Mouse (Mus musculus) heart, embryonic 14.5 days (tissue): ENCODE data around the gene Defb45. TPM values are rescaled to one million over a fixed set of nuclear protein-coding genes. Genes with fewer than 3 reads are reported as not detected.
A peak's percentile ranks its signal among the peaks of the same experiment; 100 is the strongest.

Experiments
- ATAC-seq: fragments of 200-750 bp; cut with Nextera tagmentation; 2 replicates; pipeline ENCODE4 v1.8.0; 2017; ENCODE audit warnings: low read depth, moderate TSS enrichment; ENCODE audit not compliant: insufficient number of reproducible peaks, insufficient read depth, low FRiP score
- H3K27ac ChIP-seq, 2 experiments: fragments of 200-500 bp in 1 of 2; fragments of 300-500 bp in 1 of 2; sonication (generic) in 1 of 2; replicated peaks in 1 of 2; 2 replicates each; pipeline ENCODE4 v1.5.1; 2012 to 2014; ENCODE audit warnings: low read depth in 2 of 2, low read length in 2 of 2, control low read depth in 1 of 2, mild to moderate bottlenecking in 1 of 2, mixed read lengths in 1 of 2; ENCODE audit not compliant: control insufficient read depth in 1 of 2, insufficient read depth in 1 of 2
- H3K27me3 ChIP-seq: fragments of 300-500 bp; sonication (generic); 2 replicates; pipeline ENCODE4 v1.6.1; 2014; ENCODE audit warnings: mild to moderate bottlenecking, low read length, control low read depth; ENCODE audit not compliant: control insufficient read depth, insufficient read depth
- H3K36me3 ChIP-seq: fragments of 300-500 bp; sonication (generic); 2 replicates; pipeline ENCODE4 v1.6.1; 2014; ENCODE audit warnings: mild to moderate bottlenecking, control low read depth, low read length, mixed read lengths; ENCODE audit not compliant: control insufficient read depth, insufficient read depth
- H3K4me1 ChIP-seq, 2 experiments: fragments of 200-500 bp in 1 of 2; fragments of 300-500 bp in 1 of 2; sonication (generic) in 1 of 2; 2 replicates each; pipeline ENCODE4 v1.6.1; 2012 to 2014; ENCODE audit warnings: low read length in 2 of 2, control low read depth in 1 of 2, mixed read lengths in 1 of 2; ENCODE audit not compliant: control insufficient read depth in 2 of 2, insufficient read depth in 2 of 2
- H3K4me2 ChIP-seq: fragments of 300-500 bp; sonication (generic); 2 replicates; pipeline ENCODE4 v1.6.1; 2014; ENCODE audit warnings: mild to moderate bottlenecking, low read length
- H3K4me3 ChIP-seq, 2 experiments: fragments of 200-500 bp in 1 of 2; fragments of 300-500 bp in 1 of 2; sonication (generic) in 1 of 2; 2 replicates each; pipeline ENCODE4 v1.5.1; 2012 to 2014; ENCODE audit warnings: low read length in 2 of 2, mild to moderate bottlenecking in 2 of 2, control low read depth in 1 of 2, low read depth in 1 of 2, moderate library complexity in 1 of 2; ENCODE audit not compliant: control insufficient read depth in 1 of 2, insufficient read depth in 1 of 2
- H3K9ac ChIP-seq: fragments of 300-500 bp; sonication (generic); 2 replicates; pipeline ENCODE4 v1.6.1; 2014; ENCODE audit warnings: mild to moderate bottlenecking, low read length
- H3K9me3 ChIP-seq: fragments of 300-500 bp; sonication (generic); 2 replicates; pipeline ENCODE4 v1.6.1; 2016; ENCODE audit warnings: low read length, control low read depth; ENCODE audit not compliant: control insufficient read depth
- WGBS: fragments of 180-500 bp; shearing (Covaris S2); extraction: QIAGEN DNeasy Blood & Tissue Kit; methylation state at CpG from one replicate; pipeline ENCODE4 v1.1.7; 2014; 5-methylcytosine and 5-hydroxymethylcytosine counted together
- polyA plus RNA-seq: library from polyadenylated mRNA; unstranded; fragments of >200 nt; fragmentation: Nextera tagmentation; extraction: Ambion mirVana; gene quantifications from 2 replicates; pipeline ENCODE4 v1.2.1, GENCODE M21; 2014

The Defb45 gene
- polyA plus RNA-seq, 1 experiment from 2014 or later: not detected

DNA sequence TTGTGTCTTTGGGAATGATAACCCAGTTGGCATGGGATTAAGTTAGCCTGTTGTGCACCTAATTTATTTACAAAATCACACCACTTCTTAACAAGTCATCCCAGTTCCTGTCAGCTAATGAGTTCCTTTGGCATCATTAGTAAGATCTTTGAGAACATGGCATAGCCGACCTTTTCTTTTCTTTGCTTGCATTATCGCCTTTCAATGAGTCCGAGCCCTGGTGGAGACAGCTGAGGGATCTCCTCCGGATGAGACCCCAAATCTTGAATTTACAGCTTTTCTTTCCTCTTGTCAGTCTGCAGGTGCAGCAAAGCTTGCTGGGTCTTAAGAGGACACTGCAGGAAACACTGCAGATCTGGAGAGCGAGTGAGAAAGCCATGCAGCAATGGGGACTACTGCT, 30.2 kb downstream of the Defb45 start, which contains the start of gene Gm17416:
TSS of gene Gm17416 (plus strand) at position 301 of the 400 bp plus-strand sequence.
- H3K4me3 ChIP-seq: no peak within 1 kb of the TSS
- 83% methylated on average over 5 of the region's 5 CpGs for WGBS

DNA sequence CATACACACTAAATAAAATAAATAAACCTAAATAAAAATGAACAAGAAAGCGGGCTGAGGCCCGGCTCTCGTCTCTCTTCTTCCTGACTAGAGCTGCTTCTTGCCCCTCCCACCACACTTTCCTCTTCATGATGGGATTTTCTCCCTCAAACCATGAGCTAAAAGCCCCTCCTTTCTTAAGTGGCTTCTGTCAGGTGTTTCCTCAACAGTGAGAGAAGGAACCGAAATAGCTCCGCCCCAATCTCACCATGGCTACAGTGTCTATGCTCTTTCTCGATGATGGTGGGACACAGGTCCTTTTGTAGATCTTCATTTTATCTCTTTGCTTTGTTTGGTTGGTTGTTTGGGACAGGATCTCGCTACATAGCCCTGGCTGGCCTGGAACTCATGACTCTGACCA, 42.5 kb downstream of the Defb45 start:
- H3K4me2 ChIP-seq: no peak overlapping the region
- H3K36me3 ChIP-seq: no peaks in the 10 kb centered on the region
- H3K27me3 ChIP-seq: no peaks in the 10 kb centered on the region
- no peak overlapping the region for H3K27ac ChIP-seq
- 82% methylated on average over 7 of the region's 7 CpGs for WGBS
- H3K9me3 ChIP-seq: no peaks in the 10 kb centered on the region
- H3K4me3 ChIP-seq: no peak overlapping the region
- no peak for ATAC-seq
- no peak overlapping the region for H3K9ac ChIP-seq
- H3K4me1 ChIP-seq: 0 out of 4 replicates have a peak, but pooled peaks cover 0 to 4% of the 10 kb centered on the region in 2 experiments

More for the DNA sequence above, 30.2 kb downstream of the Defb45 start, which contains the start of gene Gm17416:
- no peak within 1 kb of the TSS for H3K9ac ChIP-seq
- H3K27ac ChIP-seq: no peak within 1 kb of the TSS
- no peak within 1 kb of the TSS for H3K4me2 ChIP-seq
- H3K27me3 ChIP-seq: no peaks in the 10 kb centered on the region
- no peaks in the 10 kb centered on the region for H3K9me3 ChIP-seq
- H3K4me1 ChIP-seq: no peaks in the 10 kb centered on the region
- no peak for ATAC-seq
- H3K36me3 ChIP-seq: no peaks in the 10 kb centered on the region

DNA sequence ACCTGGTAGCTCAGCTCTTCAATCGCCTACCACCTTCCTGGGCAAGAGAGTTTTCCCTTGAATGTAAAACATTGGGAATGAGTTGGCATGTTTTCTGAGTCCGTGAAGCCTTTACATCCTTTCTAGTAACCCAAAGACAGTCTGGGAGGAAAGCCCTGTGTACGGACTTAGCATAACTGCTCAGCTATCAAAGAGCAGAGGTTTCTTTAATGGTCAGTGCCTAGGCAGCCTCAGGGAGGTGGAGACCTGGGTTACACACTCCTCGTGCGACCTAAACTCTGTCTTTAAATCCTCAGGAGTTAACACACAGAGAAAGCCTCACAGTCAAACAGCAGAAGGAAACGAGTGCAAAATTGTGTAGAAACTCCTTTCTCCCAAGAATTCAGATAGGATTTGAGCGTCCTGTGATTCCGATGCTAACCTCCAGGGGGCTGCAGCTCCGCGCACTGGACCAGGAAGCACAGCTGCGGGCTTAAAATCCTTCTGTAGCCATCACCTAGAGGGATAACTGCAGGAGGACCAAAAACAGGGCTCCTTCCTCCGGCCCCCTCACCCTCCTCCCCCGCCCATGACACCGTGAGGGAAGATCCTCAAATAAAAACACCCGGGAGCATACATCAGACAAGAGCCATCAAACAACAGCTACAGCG, 45.3 kb downstream of the Defb45 start:
- Histone ChIP-seq H3K9ac (no peak overlapping the region), H3K36me3 (no peaks in the 10 kb centered on the region), H3K27ac (no peak overlapping the region), H3K4me2 (peak overlapping the region; percentile 28), H3K4me3 (no peak overlapping the region), H3K4me1 (0 out of 4 replicates have a peak, but pooled peaks cover 0 to 4% of the 10 kb centered on the region in 2 experiments), H3K9me3 (no peaks in the 10 kb centered on the region), H3K27me3 (no peaks in the 10 kb centered on the region)
- 13% methylated on average over 16 of the region's 16 CpGs for WGBS
- ATAC-seq: no peak

DNA sequence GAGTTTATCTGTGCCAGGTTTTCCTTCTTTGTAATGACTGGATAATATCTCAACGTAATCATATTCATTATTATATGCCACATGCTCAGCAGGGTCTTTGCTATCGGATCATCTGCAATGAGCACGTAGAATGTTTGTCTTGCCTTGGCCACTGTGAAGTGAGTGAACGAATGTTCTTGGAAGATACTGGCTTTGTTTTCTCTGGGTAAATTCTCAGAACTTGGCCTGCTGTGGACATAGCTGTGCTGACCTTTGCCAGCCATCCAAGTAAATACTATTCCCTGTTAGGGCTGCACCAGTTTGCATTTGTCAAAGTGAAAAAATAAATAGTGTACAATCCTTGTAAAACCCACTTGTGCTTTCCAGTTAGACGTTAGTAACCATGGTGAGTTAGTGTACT, 51.1 kb downstream of the Defb45 start:
- no peak overlapping the region for H3K9ac ChIP-seq
- no peaks in the 10 kb centered on the region for H3K9me3 ChIP-seq
- no peak overlapping the region for H3K27ac ChIP-seq
- H3K4me2 ChIP-seq: no peak overlapping the region
- no peaks in the 10 kb centered on the region for H3K36me3 ChIP-seq
- no peaks in the 10 kb centered on the region for H3K27me3 ChIP-seq
- no peak overlapping the region for H3K4me3 ChIP-seq
- no peaks in the 10 kb centered on the region for H3K4me1 ChIP-seq
- no peak for ATAC-seq
- 78% methylated on average over 5 of the region's 5 CpGs for WGBS

DNA sequence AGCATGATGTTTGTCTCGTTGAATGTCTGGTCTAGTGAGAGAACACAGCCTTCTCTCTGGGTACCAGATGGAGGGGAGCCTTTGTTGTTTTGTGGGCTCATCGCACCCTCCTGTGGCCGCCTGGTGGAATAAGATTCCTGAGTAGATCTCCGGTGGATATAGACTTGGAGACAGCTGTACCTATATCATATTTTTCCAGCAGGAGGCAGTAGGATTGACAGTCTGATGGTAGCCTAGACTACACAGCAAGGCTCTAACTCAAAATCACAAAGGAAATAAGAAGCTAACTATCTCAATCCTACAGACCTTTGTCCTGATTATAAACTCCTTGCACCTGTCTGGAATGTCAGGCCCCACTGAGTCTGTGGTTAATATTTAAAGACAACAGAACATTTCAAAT, 54.5 kb downstream of the Defb45 start:
- no peak for ATAC-seq
- Histone ChIP-seq H3K27ac (no peak overlapping the region), H3K27me3 (no peaks in the 10 kb centered on the region), H3K4me3 (no peak overlapping the region), H3K9me3 (peaks cover 4% of the 10 kb centered on the region), H3K36me3 (no peaks in the 10 kb centered on the region), H3K4me1 (no peaks in the 10 kb centered on the region), H3K4me2 (no peak overlapping the region), H3K9ac (no peak overlapping the region)
- 19% methylated on average over 4 of the region's 4 CpGs for WGBS

DNA sequence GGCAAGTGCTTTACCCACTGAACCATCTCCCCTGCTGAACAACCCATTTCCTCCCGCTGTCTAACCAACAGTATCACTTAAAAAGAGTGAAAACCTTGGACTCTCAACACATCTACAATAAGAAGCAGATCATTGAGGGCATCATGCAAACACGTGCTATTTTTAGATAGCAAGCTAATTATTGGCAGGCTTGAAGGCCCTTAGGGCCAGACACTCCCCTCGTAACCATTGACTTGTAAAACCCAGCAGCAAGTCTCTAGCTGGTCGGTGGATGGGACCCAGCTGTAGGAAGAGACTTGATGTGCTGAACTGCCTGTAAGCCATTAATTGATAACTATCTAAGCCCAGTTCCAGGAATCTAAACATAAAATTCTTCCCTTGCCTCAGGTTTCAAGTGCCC, 55.7 kb downstream of the Defb45 start:
- Histone ChIP-seq H3K27me3 (no peaks in the 10 kb centered on the region), H3K9ac (no peak overlapping the region), H3K36me3 (no peaks in the 10 kb centered on the region), H3K27ac (no peak overlapping the region), H3K4me2 (no peak overlapping the region), H3K4me3 (no peak overlapping the region), H3K9me3 (peaks cover 4% of the 10 kb centered on the region), H3K4me1 (no peaks in the 10 kb centered on the region)
- 52% methylated on average over 4 of the region's 4 CpGs for WGBS
- ATAC-seq: no peak

Other genes with a start within 250 kb of the Defb45 start
- gene Nrsn2, start 222.8 kb downstream of the Defb45 start, polyA plus RNA-seq: 2.2 and 3.8 TPM in 2 replicates
- gene Sox12, start 201.3 kb downstream of the Defb45 start, polyA plus RNA-seq: 13.1 and 15.0 TPM in 2 replicates
- 35.7 and 36.1 TPM in 2 replicates for gene Zcchc3, start 184.4 kb downstream of the Defb45 start, polyA plus RNA-seq
- gene 6820408C15Rik, start 183.8 kb downstream of the Defb45 start, polyA plus RNA-seq: 1.8 and 2.3 TPM in 2 replicates
- gene Defb23, start 134.8 kb downstream of the Defb45 start, polyA plus RNA-seq: not detected in 2 replicates
- not detected in 2 replicates for gene Defb20, start 122.3 kb downstream of the Defb45 start, polyA plus RNA-seq
- gene Defb22, start 109.3 kb downstream of the Defb45 start, polyA plus RNA-seq: not detected in 2 replicates
- not detected in 2 replicates for gene Defb26, start 87.7 kb downstream of the Defb45 start, polyA plus RNA-seq
- gene Defb28, start 81.1 kb downstream of the Defb45 start, polyA plus RNA-seq: not detected in 2 replicates
- gene Defb29, start 59.3 kb downstream of the Defb45 start, polyA plus RNA-seq: not detected in 2 replicates
- not detected in 2 replicates for gene Gm17416, start 30.1 kb downstream of the Defb45 start, polyA plus RNA-seq
- gene Defb21, start 26.7 kb downstream of the Defb45 start, polyA plus RNA-seq: not detected in 2 replicates
- gene Defb19, start 19.1 kb downstream of the Defb45 start, polyA plus RNA-seq: 1.2 TPM in 1 of 2 replicates, not detected in the other
- gene Defb36, start 4.9 kb upstream of the Defb45 start, polyA plus RNA-seq: not detected in 2 replicates
- gene Defb25, start 23.7 kb upstream of the Defb45 start, polyA plus RNA-seq: 0.94 and 0.95 TPM in 2 replicates
- gene Rem1, start 27.6 kb upstream of the Defb45 start, polyA plus RNA-seq: 13.0 and 13.2 TPM in 2 replicates
- gene H13, start 70.1 kb upstream of the Defb45 start, polyA plus RNA-seq: 70.6 and 74.6 TPM in 2 replicates
- gene Mcts2, start 87.6 kb upstream of the Defb45 start, polyA plus RNA-seq: 20.8 and 25.6 TPM in 2 replicates
- gene Id1, start 136.9 kb upstream of the Defb45 start, polyA plus RNA-seq: 56.8 and 61.1 TPM in 2 replicates
- gene Cox4i2, start 154.8 kb upstream of the Defb45 start, polyA plus RNA-seq: 18.5 and 18.6 TPM in 2 replicates
- gene Bcl2l1, start 232.3 kb upstream of the Defb45 start, polyA plus RNA-seq: 59.0 and 68.1 TPM in 2 replicates
- gene Tpx2, start 248.6 kb upstream of the Defb45 start, polyA plus RNA-seq: 56.2 and 60.8 TPM in 2 replicates